Mouse (Mus musculus): ENCODE measurements around the gene Prox1.

DNA sequence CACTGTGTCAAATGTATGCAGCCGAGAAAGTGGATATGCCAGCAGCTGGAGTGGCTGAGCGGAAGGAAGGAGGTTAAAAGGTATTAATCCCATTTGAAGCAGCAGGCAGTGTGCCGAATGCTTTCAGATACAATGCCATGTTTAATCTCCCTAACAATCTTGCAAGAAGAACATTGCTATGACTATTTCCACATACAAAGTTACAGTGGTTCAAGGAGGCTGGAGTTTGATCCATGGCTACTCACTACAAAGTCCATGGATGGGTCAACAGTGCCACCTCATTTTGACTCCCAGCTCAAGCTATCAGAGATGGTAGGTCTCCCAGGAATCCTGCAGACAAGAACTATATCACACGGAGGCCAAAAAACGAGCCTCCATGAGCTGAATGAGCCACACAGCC is 64.5 kb downstream of the Prox1 start:
- TF ChIP-seq CTCF (IDR thresholded peaks at IDR 0.05; ENCODE audit: control insufficient read depth, insufficient read depth, insufficient read length): no peak
- TF ChIP-seq MYOG (IDR thresholded peaks at IDR 0.05; ENCODE audit: control insufficient read depth, extremely low read depth, insufficient read length): no peak
- no peak for TF ChIP-seq FOSL1 (IDR thresholded peaks at IDR 0.05; ENCODE audit: insufficient read depth, low read length, poor library complexity, severe bottlenecking)
- TF ChIP-seq MAX (IDR thresholded peaks at IDR 0.05): no peak
- no peak for TF ChIP-seq MYOD1 (IDR thresholded peaks at IDR 0.05; ENCODE audit: control insufficient read depth, insufficient read length, low read depth)

Measured in C2C12 (cell line).